Mouse (Mus musculus) liver, postnatal 0 days (tissue): ENCODE measurements around the gene Sgk1.

ENCODE experiments used
- CTCF ChIP-seq: sonication (generic); IDR thresholded peaks from 2 replicates; pipeline ENCODE4 v1.5.1; 2016; ENCODE audit warnings: antibody characterized with exemption, low read depth
- EP300 ChIP-seq: IDR thresholded peaks from 2 replicates; pipeline ENCODE4 v1.6.1; 2016; ENCODE audit warnings: antibody characterized with exemption, low read depth, mild to moderate bottlenecking

GRCm38 (mm10) chr10:21952520-21952919, 70.5 kb downstream of the Sgk1 start:
- no peak for TF ChIP-seq CTCF
- TF ChIP-seq EP300 = no peak
